Mouse (Mus musculus) C2C12 (cell line): Measurements from ENCODE around the gene Clec11a. TPM values are rescaled to one million over a fixed set of nuclear protein-coding genes. Genes with fewer than 3 reads are reported as not detected.

Source experiments
- H3K27me3 ChIP-seq: one replicate; pipeline ENCODE4 v1.6.1; 2011; ENCODE audit not compliant: control insufficient read depth, insufficient read depth, insufficient read length
- H3K36me3 ChIP-seq: one replicate; pipeline ENCODE4 v1.6.1; 2011; ENCODE audit not compliant: control insufficient read depth, insufficient read depth
- H3K4me3 ChIP-seq: one replicate; pipeline ENCODE4 v1.5.1; 2011; ENCODE audit warnings: mild to moderate bottlenecking, control low read depth; ENCODE audit not compliant: poor library complexity, insufficient read depth, severe bottlenecking
- H3K79me2 ChIP-seq: one replicate; pipeline ENCODE4 v1.6.1; 2011; ENCODE audit not compliant: control insufficient read depth, insufficient read depth
- H3K79me3 ChIP-seq: one replicate; pipeline ENCODE4 v1.6.1; 2011; ENCODE audit warnings: low read depth, control low read depth
- H3ac ChIP-seq: one replicate; pipeline ENCODE3; 2011; ENCODE audit warnings: low read depth; ENCODE audit not compliant: control insufficient read depth, insufficient read length
- CEBPB ChIP-seq: IDR thresholded peaks from one replicate; pipeline ENCODE4 v1.6.1; 2011; ENCODE audit warnings: low read depth, mild to moderate bottlenecking, control low read depth, moderate library complexity
- CTCF ChIP-seq: IDR thresholded peaks from one replicate; pipeline ENCODE4 v1.5.1; 2011; ENCODE audit not compliant: control insufficient read depth, insufficient read depth, insufficient read length
- FOSL1 ChIP-seq: IDR thresholded peaks from one replicate; pipeline ENCODE4 v1.8.0; 2011; ENCODE audit warnings: mild to moderate bottlenecking, low read length; ENCODE audit not compliant: poor library complexity, insufficient read depth, severe bottlenecking
- MAX ChIP-seq: IDR thresholded peaks from one replicate; pipeline ENCODE4 v1.6.1; 2011; ENCODE audit warnings: mild to moderate bottlenecking, control low read depth
- MYOD1 ChIP-seq: IDR thresholded peaks from one replicate; pipeline ENCODE4 v1.6.1; 2011; ENCODE audit warnings: low read depth; ENCODE audit not compliant: control insufficient read depth, insufficient read length
- MYOG ChIP-seq: IDR thresholded peaks from one replicate; pipeline ENCODE4 v1.6.1; 2011; ENCODE audit not compliant: control insufficient read depth, insufficient read length; ENCODE audit errors: extremely low read depth
- USF1 ChIP-seq: IDR thresholded peaks from one replicate; pipeline ENCODE4 v1.6.1; 2011; ENCODE audit warnings: low read depth, mild to moderate bottlenecking, control low read depth, moderate library complexity
- polyA plus RNA-seq: library from polyadenylated mRNA; unstranded; fragments of >200 nt; fragmentation: generic; extraction: Trizol; gene quantifications from one replicate; pipeline ENCODE4 v1.2.1, GENCODE M21; 2012; ENCODE audit warnings: missing spikeins

Gene Clec11a
- polyA plus RNA-seq, 1 experiment = 0.30 TPM

DNA sequence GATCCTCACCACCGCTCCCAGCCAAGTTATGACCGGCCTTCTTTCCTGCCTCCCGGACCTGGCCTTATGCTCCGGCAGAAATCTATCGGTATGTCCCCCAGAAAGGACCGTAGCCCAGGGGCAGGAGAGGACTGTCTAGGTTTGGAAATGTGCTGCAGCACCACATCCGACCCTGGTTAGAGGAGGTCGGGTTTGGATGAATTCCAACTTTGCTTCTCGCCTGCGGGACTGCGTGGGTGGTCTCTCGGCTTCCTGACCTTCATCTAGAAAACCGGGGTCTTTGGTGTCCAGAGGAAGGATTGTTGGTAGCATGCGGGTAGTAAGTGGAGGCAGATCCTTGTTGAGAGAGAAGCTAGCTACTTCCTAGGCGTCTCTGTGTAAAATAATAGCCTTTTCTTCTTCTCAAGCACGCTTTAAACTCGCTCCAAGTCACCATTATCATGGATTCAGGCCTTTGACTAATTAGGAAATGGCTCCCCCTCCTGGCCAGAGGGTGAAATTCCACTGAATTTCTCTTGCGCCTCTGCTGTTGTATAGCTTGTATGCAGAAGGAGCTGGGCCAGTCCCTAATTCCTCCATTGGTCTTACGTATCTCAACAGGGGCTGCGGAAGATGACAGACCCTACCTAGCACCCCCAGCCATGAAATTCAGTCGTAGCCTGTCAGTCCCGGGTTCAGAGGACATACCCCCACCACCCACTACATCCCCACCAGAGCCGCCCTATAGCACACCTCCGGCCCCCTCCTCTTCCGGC lies 44.4 kb upstream of the Clec11a start:
- Histone ChIP-seq H3K4me3 (no peak overlapping the region), H3K27me3 (peaks cover 91% of the 10 kb centered on the region), H3K36me3 (no peaks in the 10 kb centered on the region), H3K79me2 (no peaks in the 10 kb centered on the region), H3ac (no peak overlapping the region), H3K79me3 (no peaks in the 10 kb centered on the region)
- TF ChIP-seq CTCF (peak; percentile 44), USF1 (no peak)

DNA sequence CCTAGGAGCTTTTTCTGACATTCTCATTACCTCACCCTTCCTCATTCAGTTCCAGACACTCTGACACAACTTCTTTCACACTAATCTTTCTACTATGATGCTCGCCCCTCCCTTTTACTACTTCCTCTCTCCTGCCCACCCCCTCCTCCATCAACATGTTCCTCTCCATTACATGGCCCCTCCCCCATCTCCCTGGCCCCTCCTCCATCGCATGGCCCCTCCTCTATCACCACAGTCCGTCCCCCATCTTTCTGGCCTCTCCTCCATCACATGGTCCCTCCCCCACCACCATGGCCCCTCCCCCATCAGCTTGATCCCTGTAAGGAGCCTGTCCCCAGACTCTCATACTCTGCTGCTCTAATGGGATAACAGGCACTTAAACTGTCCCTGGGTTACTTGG lies 42.3 kb upstream of the Clec11a start:
- peaks cover 88% of the 10 kb centered on the region for H3K27me3 ChIP-seq
- no peak overlapping the region for H3K4me3 ChIP-seq
- TF ChIP-seq MYOD1 (no peak), CEBPB (no peak), USF1 (no peak), FOSL1 (no peak), MYOG (no peak), MAX (no peak), CTCF (no peak)
- no peak overlapping the region for H3ac ChIP-seq
- no peaks in the 10 kb centered on the region for H3K79me3 ChIP-seq
- H3K36me3 ChIP-seq = no peaks in the 10 kb centered on the region
- no peaks in the 10 kb centered on the region for H3K79me2 ChIP-seq

DNA sequence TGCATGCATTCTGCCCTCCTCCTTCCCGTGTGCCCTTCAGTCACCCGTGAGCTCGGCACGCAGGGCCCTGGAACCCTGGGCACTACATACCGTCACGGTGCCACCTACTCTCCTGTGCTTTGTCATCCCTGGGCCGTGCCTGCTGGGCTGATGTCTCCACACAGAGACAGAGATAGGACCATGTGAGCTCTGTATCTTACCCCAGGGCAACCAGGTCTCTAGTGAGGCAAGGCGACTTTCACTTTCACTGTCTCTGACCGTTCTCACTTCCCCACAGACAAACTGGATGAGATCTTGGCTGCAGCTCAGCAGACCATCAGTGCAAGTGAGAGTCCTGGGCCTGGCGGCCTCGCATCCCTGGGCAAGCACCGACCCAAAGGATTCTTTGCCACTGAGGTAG lies 37.9 kb upstream of the Clec11a start:
- Histone ChIP-seq H3K79me2 (no peaks in the 10 kb centered on the region), H3K79me3 (no peaks in the 10 kb centered on the region), H3K4me3 (no peak overlapping the region), H3K36me3 (no peaks in the 10 kb centered on the region), H3ac (no peak overlapping the region), H3K27me3 (peaks cover 77% of the 10 kb centered on the region)
- TF ChIP-seq MYOG (no peak), CTCF (no peak), CEBPB (no peak), USF1 (no peak), MAX (no peak), FOSL1 (no peak), MYOD1 (no peak)

DNA sequence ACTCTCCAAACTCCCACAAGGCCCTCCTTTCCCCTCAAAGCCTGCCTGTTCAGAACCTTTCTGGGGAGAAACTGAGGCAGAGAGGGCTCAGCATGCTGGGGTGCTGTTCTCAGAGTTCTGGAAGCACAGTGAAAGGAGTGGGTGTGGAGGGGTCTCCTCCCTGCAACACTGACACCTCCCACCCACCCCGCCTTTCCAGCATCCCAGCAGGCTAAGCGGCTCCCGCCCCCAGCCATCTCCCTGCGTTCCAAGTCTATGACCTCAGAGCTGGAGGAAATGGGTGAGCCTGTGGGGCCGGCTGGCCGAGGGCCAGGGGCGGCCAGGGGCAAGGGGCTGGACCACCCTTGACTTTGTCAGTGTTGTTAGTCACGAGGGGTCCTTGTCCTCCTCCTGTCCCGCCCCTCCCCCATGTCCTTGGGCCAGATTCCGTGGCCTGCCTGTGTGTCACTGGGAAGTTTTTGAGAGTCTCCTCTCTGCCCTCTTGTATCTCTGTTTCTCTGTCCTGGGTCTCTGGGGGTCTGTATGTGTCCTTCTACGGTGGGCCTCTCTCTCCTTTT lies 36.8 kb upstream of the Clec11a start:
- Histone ChIP-seq H3K27me3 (peaks cover 74% of the 10 kb centered on the region), H3K4me3 (no peak overlapping the region)

DNA sequence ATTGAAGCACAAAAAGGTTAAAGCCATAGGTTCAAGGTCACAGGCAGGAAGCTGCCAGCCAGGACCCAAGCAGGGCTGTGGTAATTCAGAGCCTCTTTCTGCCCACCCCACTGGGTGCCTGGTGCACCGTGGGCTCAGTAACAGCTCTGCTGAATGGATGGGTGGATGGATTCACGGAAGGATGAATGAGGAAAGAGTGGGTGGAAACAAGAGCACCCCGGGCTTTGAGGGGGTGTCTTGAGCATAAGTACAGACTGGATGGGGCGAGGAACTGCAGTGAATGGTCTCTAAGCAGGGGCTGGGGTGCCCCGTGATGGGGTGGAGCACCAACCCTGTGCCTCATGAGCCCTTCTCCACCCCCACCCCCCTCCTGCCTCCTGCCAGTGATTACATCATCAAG lies 35.0 kb upstream of the Clec11a start:
- no peaks in the 10 kb centered on the region for H3K79me3 ChIP-seq
- peaks cover 75% of the 10 kb centered on the region for H3K27me3 ChIP-seq
- no peak overlapping the region for H3ac ChIP-seq
- no peaks in the 10 kb centered on the region for H3K79me2 ChIP-seq
- TF ChIP-seq CEBPB (no peak), USF1 (no peak), MAX (no peak), MYOD1 (no peak), MYOG (no peak), CTCF (no peak), FOSL1 (no peak)
- no peak overlapping the region for H3K4me3 ChIP-seq
- no peaks in the 10 kb centered on the region for H3K36me3 ChIP-seq

More for the DNA sequence above, 36.8 kb upstream of the Clec11a start:
- TF ChIP-seq USF1 = no peak
- no peak overlapping the region for H3ac ChIP-seq
- H3K79me2 ChIP-seq = no peaks in the 10 kb centered on the region
- H3K36me3 ChIP-seq = no peaks in the 10 kb centered on the region
- no peaks in the 10 kb centered on the region for H3K79me3 ChIP-seq

DNA sequence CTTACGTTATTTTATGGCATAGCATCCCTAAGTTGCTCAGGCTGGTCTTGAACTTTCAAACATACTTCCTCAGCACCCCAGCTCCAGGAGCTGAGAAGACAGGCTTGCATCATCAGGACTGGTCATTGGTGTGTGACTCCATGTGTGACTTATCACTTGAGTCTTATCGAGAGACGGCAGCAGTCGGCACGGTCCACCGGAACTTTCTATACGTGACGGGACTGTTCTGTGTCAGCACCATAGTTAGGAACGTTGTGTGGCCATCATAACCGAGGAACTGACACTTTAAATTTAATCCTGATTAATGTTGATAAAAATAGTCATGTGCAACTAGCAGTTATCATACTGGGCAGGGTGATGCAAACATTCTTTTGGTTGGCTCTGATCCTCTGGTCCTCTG lies 34.4 kb upstream of the Clec11a start:
- H3K4me3 ChIP-seq = no peak overlapping the region
- no peaks in the 10 kb centered on the region for H3K36me3 ChIP-seq
- H3K27me3 ChIP-seq = peaks cover 76% of the 10 kb centered on the region
- H3K79me3 ChIP-seq = no peaks in the 10 kb centered on the region
- no peaks in the 10 kb centered on the region for H3K79me2 ChIP-seq
- no peak for TF ChIP-seq FOSL1
- TF ChIP-seq CEBPB = no peak
- no peak for TF ChIP-seq USF1
- TF ChIP-seq CTCF = no peak
- TF ChIP-seq MAX = no peak
- TF ChIP-seq MYOG = no peak
- TF ChIP-seq MYOD1 = no peak
- no peak overlapping the region for H3ac ChIP-seq
